Mouse (Mus musculus) heart, adult 2 months (tissue): ENCODE measurements around the gene Ascl3. TPM values are rescaled to one million over a fixed set of nuclear protein-coding genes. Genes with fewer than 3 reads are reported as not detected.
A peak's percentile ranks its signal among the peaks of the same experiment; 100 is the strongest.

Experiments
- DNase-seq, 2 experiments: peaks; one replicate each; pipeline ENCODE4 v3.0.0; 2021
- H3K27ac ChIP-seq: fragments of 200-600 bp; 2 replicates; pipeline ENCODE4 v1.8.1; 2022
- H3K27me3 ChIP-seq: fragments of 200-500 bp; 2 replicates; pipeline ENCODE4 v1.6.1; 2012; ENCODE audit warnings: mild to moderate bottlenecking, low read length, inconsistent platforms, mixed read lengths; ENCODE audit not compliant: control insufficient read depth, insufficient read depth
- H3K36me3 ChIP-seq: fragments of 200-500 bp; 2 replicates; pipeline ENCODE4 v1.6.1; 2012; ENCODE audit warnings: low read length, inconsistent platforms; ENCODE audit not compliant: control insufficient read depth, insufficient read depth
- H3K4me1 ChIP-seq: fragments of 200-500 bp; 2 replicates; pipeline ENCODE4 v1.6.1; 2011; ENCODE audit warnings: low read length; ENCODE audit not compliant: control insufficient read depth, insufficient read depth
- H3K4me3 ChIP-seq: fragments of 200-600 bp; 2 replicates; pipeline ENCODE4 v1.8.1; 2022
- H3K79me2 ChIP-seq: fragments of 200-500 bp; replicated peaks from 2 replicates; pipeline ENCODE4 v1.6.1; 2012; ENCODE audit warnings: mild to moderate bottlenecking, inconsistent platforms, low read length, moderate library complexity, mixed read lengths; ENCODE audit not compliant: control insufficient read depth, insufficient read depth
- H3K9ac ChIP-seq: fragments of 200-500 bp; 2 replicates; pipeline ENCODE4 v1.6.1; 2012; ENCODE audit warnings: low read depth, mild to moderate bottlenecking, control low read depth, inconsistent platforms, low read length, mixed read lengths
- CTCF ChIP-seq: fragments of 200-600 bp; IDR thresholded peaks from 2 replicates; pipeline ENCODE4 v1.8.1; 2022; ENCODE audit warnings: antibody characterized with exemption, mild to moderate bottlenecking, moderate library complexity
- EP300 ChIP-seq: fragments of 200-500 bp; IDR thresholded peaks from 2 replicates; pipeline ENCODE4 v1.6.1; 2011; ENCODE audit warnings: low read depth, low read length, control low read depth; ENCODE audit not compliant: insufficient read depth
- WGBS: fragments of 180-500 bp; shearing (Covaris S2); methylation state at CpG from one replicate; pipeline ENCODE4 v1.1.7; 2018; 5-methylcytosine and 5-hydroxymethylcytosine counted together
- intact Hi-C: fragments of 180-260 bp; cut with DNase I; formaldehyde crosslinking; loops from one replicate; pipeline ENCODE4 v1.15.1; 2025
- polyA plus RNA-seq: library from polyadenylated mRNA; depleted of rRNA; stranded (reverse); fragments of >200 nt; gene quantifications from 2 replicates; pipeline ENCODE4 v1.2.3, GENCODE M21; 2012; rRNA removed
- total RNA-seq, 2 experiments: library from RNA; stranded (reverse); gene quantifications; 2 replicates each; pipeline ENCODE4 v1.2.3; 2021

Gene Ascl3
- total and polyA plus RNA-seq, 3 experiments, result not detected

DNA sequence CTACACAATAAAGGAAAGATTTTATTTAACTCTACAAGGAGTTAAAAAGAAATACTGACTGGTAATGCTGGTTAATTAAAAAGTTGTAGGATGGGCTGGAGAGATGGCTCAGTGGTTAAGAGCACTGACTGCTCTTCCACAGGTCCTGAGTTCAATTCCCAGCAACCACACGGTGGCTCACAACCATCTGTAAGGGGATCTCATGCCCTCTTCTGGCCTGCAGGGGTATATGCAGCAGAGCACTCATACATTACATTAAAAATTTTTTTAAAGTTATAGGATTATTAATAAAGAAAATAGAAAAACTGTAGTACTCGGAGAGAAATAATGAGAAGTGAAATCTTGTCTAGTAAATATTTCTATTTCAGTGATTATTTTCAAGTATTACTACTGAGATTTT lies 51.2 kb downstream of the Ascl3 start:
- H3K27me3 ChIP-seq, result no peaks in the 10 kb centered on the region
- no peak overlapping the region for H3K4me3 ChIP-seq
- H3K36me3 ChIP-seq, result no peaks in the 10 kb centered on the region
- intact Hi-C loops, result no loop called here
- H3K27ac ChIP-seq, result no peak overlapping the region
- no peak overlapping the region for H3K9ac ChIP-seq
- DNase-seq, result no peak
- TF ChIP-seq EP300 (no peak), CTCF (peak; percentile 43)
- 95% methylated on average over 2 of the region's 2 CpGs for WGBS
- no peaks in the 10 kb centered on the region for H3K79me2 ChIP-seq
- no peaks in the 10 kb centered on the region for H3K4me1 ChIP-seq

Other genes starting within 250 kb of the Ascl3 start
- gene Trim66, start 223.6 kb downstream of the Ascl3 start, total RNA-seq, result under 1 TPM in 1 of 2 experiments, not detected in 1; 0.21 TPM
- gene Trim66, start 223.6 kb downstream of the Ascl3 start, polyA plus RNA-seq, result 0.14 and 0.15 TPM in 2 replicates
- gene Rpl27a, start 212.6 kb downstream of the Ascl3 start, total RNA-seq, result 100 to 1,000 TPM; 102 to 105 TPM
- gene Rpl27a, start 212.6 kb downstream of the Ascl3 start, polyA plus RNA-seq, result 136 and 167 TPM in 2 replicates
- gene St5, start 28.1 kb downstream of the Ascl3 start, total RNA-seq, result 10 to 100 TPM; 24.3 to 28.4 TPM
- gene St5, start 28.1 kb downstream of the Ascl3 start, polyA plus RNA-seq, result 40.3 and 62.0 TPM in 2 replicates
- gene Akip1, start 28.0 kb downstream of the Ascl3 start, total RNA-seq, result 10 to 100 TPM; 13.5 to 14.0 TPM
- 9.8 and 13.7 TPM in 2 replicates for gene Akip1, start 28.0 kb downstream of the Ascl3 start, polyA plus RNA-seq
- not detected for gene BC051019, start 7.9 kb downstream of the Ascl3 start, total RNA-seq
- 1.5 TPM in 1 of 2 replicates, not detected in the other for gene BC051019, start 7.9 kb downstream of the Ascl3 start, polyA plus RNA-seq
- 10 to 100 TPM; 28.1 to 34.3 TPM for gene Tmem9b, start 21.1 kb upstream of the Ascl3 start, total RNA-seq
- 35.4 and 61.2 TPM in 2 replicates for gene Tmem9b, start 21.1 kb upstream of the Ascl3 start, polyA plus RNA-seq
- under 1 TPM; 0.05 to 0.36 TPM for gene Nrip3, start 50.3 kb upstream of the Ascl3 start, total RNA-seq
- gene Nrip3, start 50.3 kb upstream of the Ascl3 start, polyA plus RNA-seq, result 0.10 and 0.15 TPM in 2 replicates
- gene Scube2, start 134.0 kb upstream of the Ascl3 start, total RNA-seq, result 10 to 100 TPM; 21.0 to 22.1 TPM
- gene Scube2, start 134.0 kb upstream of the Ascl3 start, polyA plus RNA-seq, result 14.1 and 26.0 TPM in 2 replicates
- 100 to 1,000 TPM; 106 to 136 TPM for gene Dennd5a, start 228.7 kb upstream of the Ascl3 start, total RNA-seq
- 106 and 165 TPM in 2 replicates for gene Dennd5a, start 228.7 kb upstream of the Ascl3 start, polyA plus RNA-seq